Comparison of ENCODE assay signal across 22 mouse cellular contexts in genomic region chr10:97622328-97622727, GRCm38 (mm10). TPM values are rescaled to one million over a fixed set of nuclear protein-coding genes. Genes with fewer than 3 reads are reported as not detected.
DNase-seq lines count a peak whose midpoint lies in the region; ATAC-seq and TF ChIP-seq lines count a peak whose summit lies in the region.
"Had no signal": no experiment of that assay in that cellular context is flagged by ENCODE, and none has a peak within 500 bp of the region (broad histone marks: within the 10 kb centered on the region; RNA-seq: fewer than 3 reads in every experiment).

No protein-coding gene starts in this region.

- DNase-seq in lung, embryonic 14.5 days, result peak; percentile 68
- DNase-seq in lung, adult 18-20 months, result no peak
- DNase-seq in lung, postnatal 14 days, result no peak
- DNase-seq in urinary bladder, postnatal 14 days (ENCODE audit: low spot score), result no peak
- DNase-seq: adrenal gland, adult 2 months; adrenal gland, adult 8-10 months; adrenal gland, postnatal 10 days; adrenal gland, postnatal 14 days; adrenal gland, postnatal 25 days; adrenal gland, postnatal 36 days; B cell, adult 2 months; cerebellum, adult 11 months; cerebellum, adult 11-12 months; cerebellum, adult 18-20 months had no signal

- TF ChIP-seq CTCF in lung, embryonic 14.5 days (IDR thresholded peaks at IDR 0.05; ENCODE audit: low read depth), result no peak

- H3K4me2 ChIP-seq in lung, embryonic 14.5 days, result no peak overlapping the region
- H3K4me2 ChIP-seq in lung, embryonic 16.5 days (ENCODE audit: low read depth, low read length), result no peak overlapping the region
- H3K4me2 ChIP-seq in myocyte (ENCODE audit: low read depth), result no peak overlapping the region

- H3K4me1 ChIP-seq in lung, embryonic 14.5 days (ENCODE audit: insufficient read depth), result no peaks in the 10 kb centered on the region
- H3K4me1 ChIP-seq in lung, embryonic 16.5 days (replicated peaks; ENCODE audit: control insufficient read depth, insufficient read depth, low read length), result no peaks in the 10 kb centered on the region

- no peaks in the 10 kb centered on the region for H3K9me3 ChIP-seq in lung, embryonic 14.5 days (ENCODE audit: low read depth, low read length)
- H3K9me3 ChIP-seq in lung, embryonic 16.5 days (ENCODE audit: control insufficient read depth, low read length), result no peaks in the 10 kb centered on the region

- H3K36me3 ChIP-seq in lung, embryonic 14.5 days (ENCODE audit: insufficient read depth), result no peaks in the 10 kb centered on the region
- no peaks in the 10 kb centered on the region for H3K36me3 ChIP-seq in lung, embryonic 16.5 days (ENCODE audit: control insufficient read depth, insufficient read depth, low read length)
- H3K36me3 ChIP-seq in myocyte (ENCODE audit: control insufficient read depth, insufficient read depth), result no peaks in the 10 kb centered on the region
- H3K36me3 ChIP-seq: G1E had no signal

- no peak overlapping the region for H3ac ChIP-seq in myocyte (ENCODE audit: control insufficient read depth, insufficient read length)

- no peak overlapping the region for H3K9ac ChIP-seq in lung, embryonic 14.5 days
- no peak overlapping the region for H3K9ac ChIP-seq in lung, embryonic 16.5 days (ENCODE audit: low read length)

- WGBS in lung, embryonic 14.5 days, result 44% methylated on average over 1 of the region's 1 CpGs
- 48% methylated on average over 1 of the region's 1 CpGs for WGBS in lung, embryonic 16.5 days

- no peak overlapping the region for H3K4me3 ChIP-seq in lung, embryonic 14.5 days (ENCODE audit: low read depth, low read length)
- H3K4me3 ChIP-seq in lung, embryonic 16.5 days (ENCODE audit: low read length), result no peak overlapping the region
- H3K4me3 ChIP-seq in myocyte, result no peak overlapping the region

- no peak overlapping the region for H3K27ac ChIP-seq in lung, embryonic 14.5 days (ENCODE audit: low read depth)
- no peak overlapping the region for H3K27ac ChIP-seq in lung, embryonic 16.5 days (ENCODE audit: low read length)

- no peaks in the 10 kb centered on the region for H3K27me3 ChIP-seq in lung, embryonic 14.5 days (ENCODE audit: insufficient read depth, low read length)
- no peaks in the 10 kb centered on the region for H3K27me3 ChIP-seq in lung, embryonic 16.5 days (ENCODE audit: control insufficient read depth, insufficient read depth, low read depth, low read length)
- no peaks in the 10 kb centered on the region for H3K27me3 ChIP-seq in myocyte (ENCODE audit: control insufficient read depth, insufficient read depth, insufficient read length)
- H3K27me3 ChIP-seq: CH12.LX had no signal

- peak; percentile 56; the same call in 1 of the 2 replicates for ATAC-seq in lung, embryonic 14.5 days (ENCODE audit: insufficient read depth)
- peak; percentile 43; the same call in 1 of the 2 replicates for ATAC-seq in lung, embryonic 16.5 days (ENCODE audit: low read depth)
- ATAC-seq: activated CD4-positive, CD25-positive, alpha-beta regulatory T cell, adult 4 months; CD4-positive, CD25-positive, alpha-beta regulatory T cell, adult 4 months; Patski had no signal

- no peaks in the 10 kb centered on the region for H3K79me2 ChIP-seq in myocyte (ENCODE audit: control insufficient read depth, insufficient read depth)

- TF ChIP-seq POLR2A in myocyte (IDR thresholded peaks at IDR 0.05; ENCODE audit: insufficient read length, low read depth), result no peak

TF ChIP-seq in myocyte, 11 proteins besides CTCF, POLR2A, EP300 and RAD21:
- TF ChIP-seq CEBPB (IDR thresholded peaks at IDR 0.05; ENCODE audit: insufficient read depth, poor library complexity, severe bottlenecking) (peak; percentile 59; the same call in 1 of the 2 replicates), TCF3 (IDR thresholded peaks at IDR 0.05; ENCODE audit: insufficient read length, low read depth) (no peak), MYOD1 (IDR thresholded peaks at IDR 0.05; ENCODE audit: control insufficient read depth in 1 of 3, insufficient read length in 2 of 3, low read depth in 2 of 3) (no peak)

RNA-seq across cellular contexts. Expression of gene Kera, which starts 15.6 kb away (rescaled TPM):
- polyA plus RNA-seq in lung, embryonic 14.5 days (2014; fragmentation: Nextera tagmentation; extraction: Ambion mirVana), result 0.11 TPM in 1 of 2 replicates, not detected in the other
- 0.28 and 0.30 TPM in 2 replicates for polyA plus RNA-seq in lung, embryonic 16.5 days (2015; fragmentation: Nextera tagmentation; extraction: Ambion mirVana)
- not detected for polyA plus RNA-seq in myocyte (2012; fragmentation: generic; extraction: Trizol)
- polyA plus RNA-seq: activated CD4-positive, CD25-positive, alpha-beta regulatory T cell, adult 4 months; adrenal gland, adult 2 months; C2C12; CD4-positive, CD25-positive, alpha-beta regulatory T cell, adult 4 months; G1E; Patski had no signal

RNA-seq across cellular contexts. Expression of gene Epyc, which starts 21.5 kb away (rescaled TPM):
- polyA plus RNA-seq in lung, embryonic 14.5 days (2014; fragmentation: Nextera tagmentation; extraction: Ambion mirVana), result 1.7 and 1.9 TPM in 2 replicates
- 0.59 and 0.78 TPM in 2 replicates for polyA plus RNA-seq in lung, embryonic 16.5 days (2015; fragmentation: Nextera tagmentation; extraction: Ambion mirVana)
- not detected for polyA plus RNA-seq in myocyte (2012; fragmentation: generic; extraction: Trizol)
- polyA plus RNA-seq: activated CD4-positive, CD25-positive, alpha-beta regulatory T cell, adult 4 months; adrenal gland, adult 2 months; C2C12; CD4-positive, CD25-positive, alpha-beta regulatory T cell, adult 4 months; G1E; Patski had no signal

RNA-seq across cellular contexts. Expression of gene Lum, which starts 57.4 kb away (rescaled TPM):
- polyA plus RNA-seq in lung, embryonic 14.5 days (2014; fragmentation: Nextera tagmentation; extraction: Ambion mirVana), result 41.8 and 50.1 TPM in 2 replicates
- 46.4 and 58.2 TPM in 2 replicates for polyA plus RNA-seq in lung, embryonic 16.5 days (2015; fragmentation: Nextera tagmentation; extraction: Ambion mirVana)
- polyA plus RNA-seq in myocyte (2012; fragmentation: generic; extraction: Trizol), result not detected
- polyA plus RNA-seq: activated CD4-positive, CD25-positive, alpha-beta regulatory T cell, adult 4 months; C2C12; CD4-positive, CD25-positive, alpha-beta regulatory T cell, adult 4 months; G1E; Patski had no signal

Comparison
In these comparisons a context has a peak if more than half of its experiments do, and no peak if none do; other contexts are left out.
1. RNA of gene Lum, which starts 57.4 kb away (polyA plus RNA-seq): 46.4 to 58.2 TPM in lung, embryonic 16.5 days and 41.8 to 50.1 TPM in lung, embryonic 14.5 days; not detected in myocyte (single experiment); every median in the first group is over 10 times any median in the second.